Mouse (Mus musculus) small intestine, adult 10 weeks (tissue): ENCODE measurements around the gene Ski. TPM values are rescaled to one million over a fixed set of nuclear protein-coding genes. Genes with fewer than 3 reads are reported as not detected.

Experiments used
- polyA plus RNA-seq: library from polyadenylated mRNA; stranded (reverse); fragments of 350-450 nt; fragmentation: Illumina TruSeq; extraction: RNeasy Lipid Tissue Mini Kit (QIAGEN cat#74804); gene quantifications from one replicate; pipeline ENCODE4 v1.2.3, GENCODE M21; 2014; ENCODE audit warnings: low replicate concordance

Ski gene
- 33.6 TPM for polyA plus RNA-seq

GRCm38 (mm10) chr4:155222552-155222840 is at the start of gene Ski:
TSS of gene Ski (minus strand) at chr4:155222592.

GRCm38 (mm10) chr4:155249648-155250351 is 27.4 kb upstream of the Ski start, which contains the start of gene Faap20:
TSS of gene Faap20 (plus strand) at chr4:155249802.

Other genes with a start within 250 kb of the Ski start
- 0.26 TPM for gene Plch2, start 165.8 kb downstream of the Ski start, polyA plus RNA-seq
- gene Pex10, start 155.6 kb downstream of the Ski start, polyA plus RNA-seq: 2.1 TPM
- 315 TPM for gene Rer1, start 136.2 kb downstream of the Ski start, polyA plus RNA-seq
- not detected for gene Morn1, start 136.0 kb downstream of the Ski start, polyA plus RNA-seq
- not detected for gene Faap20, start 27.2 kb upstream of the Ski start, polyA plus RNA-seq
- gene Prkcz, start 138.8 kb upstream of the Ski start, polyA plus RNA-seq: 10.2 TPM
- not detected for gene Gabrd, start 175.5 kb upstream of the Ski start, polyA plus RNA-seq
- gene Cfap74, start 186.6 kb upstream of the Ski start, polyA plus RNA-seq: 0.67 TPM
- gene Tmem52, start 246.5 kb upstream of the Ski start, polyA plus RNA-seq: not detected